Mouse (Mus musculus): ENCODE data around the gene Dph7. TPM values are rescaled to one million over a fixed set of nuclear protein-coding genes. Genes with fewer than 3 reads are reported as not detected.
"Not testable (repeated sequence)": the region's sequence is repeated elsewhere in the genome, so short reads cannot be mapped to it uniquely, and the experiment has no call there.

Dph7 gene
- polyA plus RNA-seq, 1 experiment from 2014 or later = 19.0 TPM

DNA sequence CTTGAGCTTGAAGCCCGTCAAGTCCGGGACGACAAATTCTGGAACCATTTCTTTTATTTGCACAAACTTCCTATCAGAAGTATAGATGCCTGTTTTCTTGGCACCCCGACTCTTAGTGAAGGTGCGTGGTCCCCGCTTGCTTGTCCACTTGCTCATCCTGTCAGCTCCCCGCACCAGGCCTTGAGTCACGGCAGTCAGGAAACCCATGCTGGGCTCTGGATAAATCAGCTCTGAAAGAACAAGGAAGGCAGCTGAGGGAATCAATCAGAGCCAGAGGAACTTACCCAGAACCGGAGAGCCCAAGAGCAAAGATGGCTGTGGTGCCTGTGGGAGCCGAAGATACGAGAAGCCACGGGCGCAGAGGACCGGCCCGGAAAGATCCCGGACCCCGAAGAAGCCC lies 12.3 kb downstream of the Dph7 start:
- ATAC-seq (ENCODE audit: insufficient number of reproducible peaks, low FRiP score) = not testable (repeated sequence)

DNA sequence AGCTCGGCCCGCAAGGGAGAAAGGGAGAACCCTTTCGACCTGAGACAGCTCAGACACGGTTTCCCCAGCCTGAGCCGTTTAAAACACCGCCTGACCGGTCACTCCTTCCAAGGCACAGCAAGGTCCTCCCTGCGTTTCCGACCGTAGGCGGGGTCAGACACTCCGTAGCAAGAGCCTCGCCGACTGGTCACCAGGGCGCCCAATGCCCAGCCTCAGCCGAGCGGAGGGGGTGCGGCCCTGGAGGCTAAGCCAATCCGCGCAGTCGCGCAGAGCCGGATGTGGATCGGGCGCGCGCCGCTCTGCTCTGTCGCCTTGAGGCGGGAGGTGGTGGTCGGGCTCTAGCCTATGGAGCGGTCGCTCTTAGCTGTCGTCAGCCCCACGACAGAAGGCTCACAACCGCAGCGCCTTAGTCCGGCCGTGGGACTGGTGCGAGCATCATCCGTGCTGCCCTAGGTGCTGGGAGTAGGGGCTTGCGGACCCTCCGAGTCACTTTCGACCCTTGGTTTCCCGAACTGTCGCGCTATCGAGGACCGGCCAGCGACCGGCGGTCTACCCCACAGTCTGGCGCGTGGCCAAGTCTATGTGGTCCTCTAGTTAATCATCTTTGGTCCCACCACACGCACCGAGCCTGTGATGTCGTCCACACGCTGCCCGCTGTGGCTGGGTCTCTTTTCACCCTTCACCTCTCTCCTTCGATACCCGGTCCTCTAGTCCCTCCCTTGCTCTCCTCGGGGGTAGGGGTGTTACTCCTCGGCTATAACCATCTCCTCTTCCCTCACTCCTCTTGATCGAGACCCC lies 12.9 kb downstream of the Dph7 start, which contains the start of gene Mrpl41:
Gene Mrpl41 (minus strand): TSS at position 193 of the 798 bp plus-strand sequence.
- H3K9me3 ChIP-seq (replicated peaks) = no peaks in the 10 kb centered on the region
- H3K27ac ChIP-seq (ENCODE audit: poor library complexity, severe bottlenecking) = peak within 1 kb of the TSS; percentile 96
- H3K4me3 ChIP-seq = peak within 1 kb of the TSS; percentile 97
- peaks cover 13% of the 10 kb centered on the region for H3K4me1 ChIP-seq (replicated peaks)
- peak within 1 kb of the TSS; percentile 95 for H3K9ac ChIP-seq
- under 1% methylated on average over 64 of the region's 64 CpGs for WGBS
- peak within 1 kb of the TSS; percentile 98 for H3K4me2 ChIP-seq
- no peaks in the 10 kb centered on the region for H3K27me3 ChIP-seq (replicated peaks)
- ATAC-seq (ENCODE audit: insufficient number of reproducible peaks, low FRiP score) = peak; percentile 99
- peaks cover 30% of the 10 kb centered on the region for H3K36me3 ChIP-seq

More for the DNA sequence above, 12.3 kb downstream of the Dph7 start:
- H3K27me3 ChIP-seq (replicated peaks); H3K9me3 ChIP-seq (replicated peaks): not testable (repeated sequence)
- H3K4me3 ChIP-seq = peak overlapping the region; percentile 97
- H3K36me3 ChIP-seq = peaks cover 37% of the 10 kb centered on the region
- WGBS = under 1% methylated on average over 17 of the region's 17 CpGs
- peak overlapping the region; percentile 98 for H3K4me2 ChIP-seq
- peak overlapping the region; percentile 95 for H3K9ac ChIP-seq
- H3K27ac ChIP-seq (ENCODE audit: poor library complexity, severe bottlenecking) = peak overlapping the region; percentile 87
- H3K4me1 ChIP-seq (replicated peaks) = peaks cover 13% of the 10 kb centered on the region

DNA sequence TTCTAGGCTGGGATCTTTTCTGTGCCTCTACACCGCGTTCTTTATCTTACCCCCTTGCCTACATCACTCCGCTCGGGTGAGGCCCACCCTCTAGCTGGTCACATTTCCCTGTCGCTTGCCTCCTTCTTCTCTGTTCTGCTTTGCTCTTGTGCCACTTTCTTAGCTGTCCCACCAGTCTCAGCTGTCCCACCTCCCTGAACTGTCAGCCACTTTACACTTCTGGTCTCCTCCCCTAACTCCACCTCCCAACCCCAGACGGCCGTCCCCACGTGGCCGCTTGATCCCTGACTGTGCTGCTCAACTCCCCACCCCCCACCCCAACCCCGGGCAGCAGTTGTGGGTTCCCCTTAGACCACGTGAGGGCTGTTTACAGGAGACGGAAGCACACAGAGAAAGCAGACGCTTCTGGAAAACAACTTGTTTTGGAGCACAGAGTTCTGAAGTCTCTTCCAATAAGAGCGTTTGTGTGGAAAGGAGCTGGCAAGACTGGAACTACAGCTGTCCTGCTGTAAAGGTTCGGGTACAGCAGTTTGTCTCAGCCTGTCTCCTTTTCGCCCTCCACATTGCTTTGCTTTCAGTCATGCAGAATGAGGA lies 13.6 kb downstream of the Dph7 start, which contains the start of gene Pnpla7:
Gene Pnpla7 (plus strand): TSS at position 330 of the 594 bp plus-strand sequence.
- under 1% methylated on average over 16 of the region's 16 CpGs for WGBS
- no peaks in the 10 kb centered on the region for H3K9me3 ChIP-seq (replicated peaks)
- H3K27me3 ChIP-seq (replicated peaks) = no peaks in the 10 kb centered on the region
- peaks cover 23% of the 10 kb centered on the region for H3K36me3 ChIP-seq
- peak within 1 kb of the TSS; percentile 96 for H3K27ac ChIP-seq (ENCODE audit: poor library complexity, severe bottlenecking)
- peak within 1 kb of the TSS; percentile 98 for H3K4me2 ChIP-seq
- H3K4me3 ChIP-seq = peak within 1 kb of the TSS; percentile 97
- peak; percentile 81 for ATAC-seq (ENCODE audit: insufficient number of reproducible peaks, low FRiP score)
- peak within 1 kb of the TSS; percentile 95 for H3K9ac ChIP-seq
- peaks cover 13% of the 10 kb centered on the region for H3K4me1 ChIP-seq (replicated peaks)

DNA sequence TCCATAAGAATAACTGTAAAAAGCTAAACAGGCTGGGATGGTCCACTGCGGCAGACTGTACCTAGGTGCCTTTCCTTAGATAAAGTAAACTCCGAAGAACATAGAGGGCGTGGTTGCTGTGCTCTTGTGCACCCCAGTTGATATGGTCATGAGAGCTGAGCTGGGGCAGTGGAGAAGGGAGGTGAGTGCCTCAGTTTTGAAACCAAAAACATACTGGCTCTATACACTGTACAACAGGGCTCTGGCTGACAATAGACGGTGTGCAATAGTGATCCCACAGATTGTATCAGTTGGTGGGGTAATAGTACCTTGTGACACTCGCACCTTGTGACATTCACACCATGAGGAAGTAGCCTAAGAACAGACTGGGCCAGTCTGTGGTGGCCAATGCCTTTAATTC lies 14.8 kb downstream of the Dph7 start:
- H3K4me3 ChIP-seq = no peak overlapping the region
- ATAC-seq (ENCODE audit: insufficient number of reproducible peaks, low FRiP score) = no peak
- WGBS = 85% methylated on average over 5 of the region's 5 CpGs
- H3K9me3 ChIP-seq (replicated peaks) = no peaks in the 10 kb centered on the region
- H3K36me3 ChIP-seq = peaks cover 15% of the 10 kb centered on the region
- no peak overlapping the region for H3K9ac ChIP-seq
- H3K27me3 ChIP-seq (replicated peaks) = no peaks in the 10 kb centered on the region
- H3K27ac ChIP-seq (ENCODE audit: poor library complexity, severe bottlenecking) = no peak overlapping the region
- H3K4me1 ChIP-seq (replicated peaks) = peaks cover 13% of the 10 kb centered on the region
- peak overlapping the region; percentile 1; the same call in 1 of the 2 replicates for H3K4me2 ChIP-seq

DNA sequence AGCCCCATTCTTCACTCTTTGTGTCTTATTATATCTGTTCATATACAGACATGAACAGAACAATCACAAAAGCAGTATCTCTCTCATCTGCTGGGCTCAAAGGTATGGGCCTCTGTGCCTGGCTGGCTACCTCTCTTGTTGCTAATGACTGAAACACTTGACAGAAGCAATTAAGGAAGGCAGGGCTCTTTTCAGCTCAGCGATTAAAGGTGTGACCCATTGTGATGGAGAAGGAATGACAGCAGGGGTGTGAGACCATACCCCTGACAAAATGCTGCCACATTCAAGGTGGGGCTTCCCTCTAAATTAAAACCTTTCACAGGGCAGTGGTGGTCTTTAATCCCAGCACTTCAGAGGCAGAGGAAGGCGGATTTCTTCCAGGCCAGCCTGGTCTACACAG lies 25.6 kb downstream of the Dph7 start:
- no peaks in the 10 kb centered on the region for H3K4me1 ChIP-seq (replicated peaks)
- no peaks in the 10 kb centered on the region for H3K9me3 ChIP-seq (replicated peaks)
- H3K27ac ChIP-seq (ENCODE audit: poor library complexity, severe bottlenecking) = no peak overlapping the region
- H3K4me2 ChIP-seq = no peak overlapping the region
- H3K27me3 ChIP-seq (replicated peaks) = no peaks in the 10 kb centered on the region
- 50% methylated on average over 2 of the region's 2 CpGs for WGBS
- no peak overlapping the region for H3K4me3 ChIP-seq
- no peak for ATAC-seq (ENCODE audit: insufficient number of reproducible peaks, low FRiP score)
- no peak overlapping the region for H3K9ac ChIP-seq
- H3K36me3 ChIP-seq = peaks cover 31% of the 10 kb centered on the region

DNA sequence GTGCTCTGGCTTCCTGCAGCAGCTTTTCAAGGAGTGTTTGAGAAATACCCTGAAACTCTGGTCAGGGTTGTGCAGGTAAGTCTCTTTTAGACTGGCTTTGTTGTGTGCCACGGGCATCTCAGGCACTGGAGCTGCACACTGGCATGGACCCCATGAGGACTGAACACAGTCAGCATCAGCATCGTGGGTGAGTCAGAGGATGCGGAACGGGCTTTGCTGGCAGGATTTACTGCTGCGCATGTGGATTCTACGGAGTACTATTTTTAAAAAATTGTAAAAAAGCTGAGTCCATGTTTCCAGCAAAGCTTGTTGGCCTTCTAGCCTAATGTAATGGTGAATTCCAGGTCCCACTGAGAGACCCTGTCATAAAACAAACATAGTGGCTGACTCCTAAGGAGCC lies 33.1 kb downstream of the Dph7 start:
- Histone ChIP-seq H3K4me2 (no peak overlapping the region), H3K4me1 (replicated peaks) (no peaks in the 10 kb centered on the region), H3K4me3 (no peak overlapping the region), H3K36me3 (peaks cover 4% of the 10 kb centered on the region), H3K9ac (no peak overlapping the region), H3K27ac (ENCODE audit: poor library complexity, severe bottlenecking) (no peak overlapping the region), H3K9me3 (replicated peaks) (no peaks in the 10 kb centered on the region), H3K27me3 (replicated peaks) (no peaks in the 10 kb centered on the region)
- ATAC-seq (ENCODE audit: insufficient number of reproducible peaks, low FRiP score) = no peak
- 92% methylated on average over 6 of the region's 6 CpGs for WGBS

DNA sequence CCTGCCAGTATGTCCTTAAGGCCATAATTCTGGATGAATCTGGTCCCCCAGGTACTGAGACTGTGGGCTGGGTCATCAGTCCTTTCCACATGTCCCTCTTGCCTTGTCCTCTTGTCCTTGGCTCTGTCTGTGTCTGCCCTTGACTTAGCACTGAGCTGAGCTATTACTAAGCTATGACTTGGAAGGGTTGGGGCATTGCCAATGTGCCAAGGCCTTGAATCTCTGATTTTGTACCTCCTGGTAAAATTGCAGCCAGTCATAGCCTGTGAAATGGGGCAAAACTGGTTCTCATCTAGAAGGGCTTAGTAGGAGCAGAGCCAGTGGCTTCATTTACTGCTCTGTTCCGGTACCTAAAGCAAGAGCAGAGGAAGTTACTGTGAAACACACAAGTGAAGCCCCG lies 34.3 kb downstream of the Dph7 start:
- no peak for ATAC-seq (ENCODE audit: insufficient number of reproducible peaks, low FRiP score)
- Histone ChIP-seq H3K36me3 (no peaks in the 10 kb centered on the region), H3K9me3 (replicated peaks) (no peaks in the 10 kb centered on the region), H3K9ac (no peak overlapping the region), H3K4me3 (no peak overlapping the region), H3K27me3 (replicated peaks) (no peaks in the 10 kb centered on the region), H3K4me1 (replicated peaks) (no peaks in the 10 kb centered on the region), H3K27ac (ENCODE audit: poor library complexity, severe bottlenecking) (no peak overlapping the region), H3K4me2 (no peak overlapping the region)
- 89% methylated on average over 2 of the region's 2 CpGs for WGBS

DNA sequence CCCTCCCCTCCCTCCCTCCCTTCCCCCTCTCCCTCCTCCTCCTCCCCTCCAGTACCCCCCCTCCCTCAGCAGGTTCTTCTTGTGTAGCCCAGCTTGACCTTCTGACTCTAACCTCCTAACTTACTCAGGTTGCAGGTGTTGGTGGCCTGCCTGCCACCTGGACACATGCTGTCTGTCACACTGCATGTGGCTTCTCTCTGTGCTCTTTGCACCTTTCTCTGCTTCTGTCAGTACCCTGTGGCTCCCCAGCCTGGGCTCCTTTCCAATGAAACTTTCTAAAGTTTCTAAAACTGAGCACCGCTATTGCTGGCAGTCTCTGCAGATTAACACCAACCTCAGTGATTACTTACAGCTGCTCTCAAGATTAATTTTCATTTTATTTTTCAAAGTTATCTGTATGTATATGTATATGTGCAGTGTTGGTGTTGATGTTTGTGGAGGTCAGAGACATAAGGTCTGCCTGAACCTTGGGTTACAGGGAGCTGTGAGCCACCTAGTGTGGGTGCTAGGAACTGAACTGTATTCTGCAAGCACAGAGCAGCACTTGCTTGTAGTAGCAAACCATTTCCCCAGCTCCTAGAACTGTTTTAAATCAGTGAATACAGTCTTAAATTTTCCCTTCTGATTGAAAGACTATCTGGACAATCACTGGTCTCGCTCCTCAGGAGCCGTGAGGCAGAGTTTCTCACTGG lies 38.5 kb downstream of the Dph7 start:
- H3K4me2 ChIP-seq = no peak overlapping the region
- peak; percentile 42; the same call in 1 of the 2 replicates for ATAC-seq (ENCODE audit: insufficient number of reproducible peaks, low FRiP score)
- H3K9ac ChIP-seq = no peak overlapping the region
- no peaks in the 10 kb centered on the region for H3K9me3 ChIP-seq (replicated peaks)
- H3K27ac ChIP-seq (ENCODE audit: poor library complexity, severe bottlenecking) = no peak overlapping the region
- H3K4me3 ChIP-seq = no peak overlapping the region
- no peaks in the 10 kb centered on the region for H3K4me1 ChIP-seq (replicated peaks)
- no peaks in the 10 kb centered on the region for H3K27me3 ChIP-seq (replicated peaks)
- 74% methylated on average over 3 of the region's 3 CpGs for WGBS
- H3K36me3 ChIP-seq = peaks cover 9% of the 10 kb centered on the region; the same call in 1 of the 2 replicates

DNA sequence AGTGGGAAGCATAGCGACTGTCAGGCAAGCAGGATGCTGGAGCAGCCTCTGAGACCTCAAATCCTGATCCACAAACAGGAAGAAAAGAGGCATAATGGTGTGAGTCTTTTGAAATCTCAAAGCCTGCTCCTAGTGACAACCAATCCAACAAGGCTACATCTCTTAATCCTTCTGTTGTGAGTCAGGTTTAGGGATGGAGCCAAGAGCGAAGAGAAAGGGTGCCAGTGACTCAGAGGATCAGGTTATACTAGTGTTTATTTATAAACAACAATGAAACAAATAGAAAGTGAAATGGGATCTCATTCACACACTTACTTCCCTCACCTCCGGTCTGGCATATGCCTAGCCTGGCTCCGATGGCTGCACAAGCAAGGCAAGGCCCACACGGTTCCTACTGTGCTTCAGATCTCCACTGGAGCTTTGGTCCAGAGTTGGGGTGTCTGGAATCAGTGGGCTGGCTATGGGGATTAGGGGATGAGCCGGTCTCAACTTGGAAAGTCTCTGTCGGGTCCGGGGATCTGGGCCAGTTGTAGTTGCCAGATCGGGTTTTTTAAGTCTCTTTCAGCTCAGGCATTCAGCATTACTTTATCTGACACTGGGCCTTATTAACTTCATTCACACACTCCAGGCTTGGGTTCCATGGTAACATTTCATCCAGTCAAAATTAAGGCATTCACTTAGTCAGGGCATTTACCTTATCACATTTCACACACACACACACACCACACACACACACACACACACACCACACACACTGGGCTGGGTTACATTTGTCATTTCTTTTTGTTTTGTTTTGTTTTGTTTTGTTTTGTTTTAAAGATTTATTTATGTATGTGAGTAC lies 42.0 kb downstream of the Dph7 start:
- 77% methylated on average over 9 of the region's 9 CpGs for WGBS

DNA sequence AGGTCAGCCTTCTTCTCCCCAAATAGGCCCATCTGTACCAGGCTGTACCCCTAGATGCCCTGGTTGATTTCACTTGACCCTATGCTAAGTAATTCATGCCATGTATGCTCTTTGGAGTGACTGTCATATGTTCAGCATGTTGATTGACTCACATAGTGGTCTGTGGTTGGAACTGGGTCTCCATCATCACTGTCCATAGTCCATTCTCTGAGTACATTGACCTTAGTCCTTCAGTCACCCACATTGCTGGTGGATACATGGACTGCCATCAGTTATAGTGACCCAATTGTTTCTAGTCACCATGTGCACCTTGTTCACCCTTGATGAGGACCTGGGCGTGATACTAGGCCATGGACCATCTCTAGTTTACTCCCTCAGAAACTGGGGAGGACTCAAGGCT lies 44.6 kb downstream of the Dph7 start:
- Histone ChIP-seq H3K9ac (no peak overlapping the region), H3K27ac (ENCODE audit: poor library complexity, severe bottlenecking) (no peak overlapping the region), H3K36me3 (peaks cover 9% of the 10 kb centered on the region; the same call in 1 of the 2 replicates), H3K4me1 (replicated peaks) (no peaks in the 10 kb centered on the region), H3K4me2 (no peak overlapping the region), H3K27me3 (replicated peaks) (no peaks in the 10 kb centered on the region), H3K4me3 (no peak overlapping the region), H3K9me3 (replicated peaks) (no peaks in the 10 kb centered on the region)
- 76% methylated on average over 1 of the region's 1 CpGs for WGBS
- ATAC-seq (ENCODE audit: insufficient number of reproducible peaks, low FRiP score) = no peak

More for the DNA sequence above, 42.0 kb downstream of the Dph7 start:
- Histone ChIP-seq H3K9me3 (replicated peaks) (no peaks in the 10 kb centered on the region), H3K4me3 (no peak overlapping the region), H3K4me2 (no peak overlapping the region), H3K9ac (no peak overlapping the region), H3K27ac (ENCODE audit: poor library complexity, severe bottlenecking) (no peak overlapping the region), H3K36me3 (peaks cover 9% of the 10 kb centered on the region; the same call in 1 of the 2 replicates), H3K27me3 (replicated peaks) (no peaks in the 10 kb centered on the region), H3K4me1 (replicated peaks) (no peaks in the 10 kb centered on the region)
- ATAC-seq (ENCODE audit: insufficient number of reproducible peaks, low FRiP score) = no peak

Measured in heart, embryonic 12.5 days (tissue).